Mouse (Mus musculus): ENCODE measurements around the gene Scimp.

DNA sequence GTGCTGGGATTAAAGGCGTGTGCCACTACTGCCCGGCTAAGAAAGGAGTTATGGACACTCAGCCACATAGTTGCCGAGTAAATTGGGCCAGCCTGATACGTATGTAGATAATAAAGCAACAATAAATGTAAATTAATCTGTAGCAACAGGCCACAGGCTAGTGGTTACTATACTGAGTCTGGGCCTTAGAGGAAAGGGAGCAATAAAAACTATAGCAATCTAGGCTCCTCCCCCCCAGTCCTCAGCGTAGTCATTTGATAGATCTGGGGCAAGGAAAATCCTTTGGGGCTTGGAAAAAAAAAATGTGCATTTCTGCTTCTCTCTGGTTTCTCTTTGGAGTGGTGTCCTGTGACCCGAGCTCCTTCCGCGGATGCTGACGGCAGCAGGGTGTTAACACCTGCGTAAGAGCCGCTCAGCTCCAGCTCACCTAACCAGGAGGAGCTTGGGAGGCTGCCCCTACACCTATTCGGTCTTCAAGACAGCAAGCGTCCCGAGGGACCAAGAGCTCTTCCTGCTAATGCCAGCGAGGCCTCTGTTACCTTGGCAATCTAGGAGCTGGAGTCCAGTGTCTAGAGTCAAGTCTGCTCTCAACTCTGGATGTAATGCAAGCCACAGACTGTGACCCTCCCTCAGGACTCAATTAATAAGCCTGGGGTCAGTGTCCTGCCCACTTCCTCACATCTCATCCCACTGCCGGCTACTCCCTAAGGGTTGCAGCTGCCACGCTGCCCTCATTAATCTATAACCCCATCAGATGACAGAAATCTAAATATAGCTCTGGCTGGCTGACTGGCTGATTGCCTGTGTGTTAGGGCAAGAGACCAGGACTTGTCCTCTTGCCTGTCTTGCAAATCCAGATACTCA is 9.6 kb upstream of the Scimp start:
- TF ChIP-seq CTCF (IDR thresholded peaks at IDR 0.05; ENCODE audit: insufficient read depth, low read depth, low read length): no peak
- TF ChIP-seq POLR2A (IDR thresholded peaks at IDR 0.05; ENCODE audit: insufficient read depth, low read depth, low read length): no peak
